Mouse (Mus musculus): ENCODE data around the gene Slc44a1.

Slc44a1 gene

DNA sequence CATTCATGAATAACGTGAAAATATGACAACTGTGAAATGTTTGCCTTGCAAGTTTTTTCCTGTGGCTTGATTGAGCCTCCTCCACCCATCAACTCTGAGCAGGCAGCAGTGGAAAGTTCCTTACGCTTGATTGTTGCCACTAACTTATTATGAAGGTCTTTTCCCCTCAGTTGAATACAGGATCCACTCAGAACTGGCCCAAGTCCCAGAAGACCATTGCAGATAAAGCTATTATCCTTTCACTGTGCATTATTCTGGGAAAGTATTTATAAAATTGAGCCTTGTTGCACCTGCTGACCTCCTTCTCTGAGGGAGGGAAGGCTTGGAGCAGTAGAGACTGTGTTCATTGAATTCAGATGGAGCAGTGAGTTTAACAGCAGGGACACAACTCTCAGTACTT is 86.2 kb downstream of the Slc44a1 start:
- no peak for DNase-seq (ENCODE audit: extremely low read depth, low read depth, low spot score)

DNA sequence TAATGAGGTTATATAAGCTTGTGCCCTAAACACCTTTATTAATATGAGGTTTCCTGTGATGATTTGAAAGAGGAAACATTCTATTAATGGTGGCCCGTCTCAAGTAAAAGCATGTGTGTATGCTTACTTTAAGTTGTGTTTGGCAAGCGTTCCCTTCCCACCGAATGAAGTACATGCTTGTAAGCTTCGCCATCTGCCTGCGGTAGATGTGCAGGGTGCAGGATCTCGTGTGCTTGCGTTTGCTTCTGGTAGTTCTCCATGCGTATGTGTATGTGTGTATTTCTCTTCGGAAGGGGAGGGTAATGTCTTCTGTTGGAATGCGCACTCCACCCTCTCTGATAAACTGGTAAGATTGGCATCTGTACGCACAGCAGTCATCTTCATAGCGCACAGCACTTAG is 95.6 kb downstream of the Slc44a1 start:
- no peak for DNase-seq (ENCODE audit: extremely low read depth, low read depth, low spot score)

DNA sequence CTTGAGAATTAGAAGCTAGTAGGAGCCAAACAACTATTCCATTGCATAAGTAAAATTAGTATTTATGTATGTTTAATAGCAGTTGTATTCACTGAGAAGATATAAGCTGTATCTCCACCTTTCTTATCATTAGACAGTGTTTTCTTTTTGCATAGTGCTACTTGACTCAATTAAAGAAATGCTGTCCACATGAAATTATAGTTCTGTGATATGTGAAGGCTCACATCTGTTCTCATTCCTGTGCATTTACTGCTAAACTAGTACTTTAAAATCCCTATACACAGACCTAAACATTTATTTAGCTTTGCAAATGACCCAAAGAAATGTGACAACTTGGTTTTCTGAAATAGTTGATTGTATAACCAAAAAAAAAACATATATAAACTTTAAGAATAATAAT is 96.9 kb downstream of the Slc44a1 start:
- no peak for DNase-seq (ENCODE audit: extremely low read depth, low read depth, low spot score)

DNA sequence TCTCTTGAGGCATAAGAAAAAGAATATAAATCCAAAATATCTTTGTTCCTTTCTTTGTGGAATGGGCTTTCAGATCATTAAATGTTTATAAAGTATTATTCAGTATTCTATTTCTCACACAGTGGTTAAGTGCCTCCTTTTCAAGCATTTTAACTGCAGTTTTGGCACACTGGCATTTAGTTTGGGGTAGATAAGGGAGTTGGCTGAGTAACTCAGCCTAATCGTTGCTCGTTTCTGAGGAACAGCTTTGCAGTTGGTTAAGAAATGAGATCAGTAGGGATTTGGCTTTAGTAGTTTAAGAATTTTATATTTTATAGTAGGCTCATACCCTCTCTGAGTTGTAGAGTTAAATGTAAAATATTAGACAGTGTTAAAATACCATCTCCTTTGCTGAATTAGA is 97.3 kb downstream of the Slc44a1 start:
- no peak for DNase-seq (ENCODE audit: extremely low read depth, low read depth, low spot score)

DNA sequence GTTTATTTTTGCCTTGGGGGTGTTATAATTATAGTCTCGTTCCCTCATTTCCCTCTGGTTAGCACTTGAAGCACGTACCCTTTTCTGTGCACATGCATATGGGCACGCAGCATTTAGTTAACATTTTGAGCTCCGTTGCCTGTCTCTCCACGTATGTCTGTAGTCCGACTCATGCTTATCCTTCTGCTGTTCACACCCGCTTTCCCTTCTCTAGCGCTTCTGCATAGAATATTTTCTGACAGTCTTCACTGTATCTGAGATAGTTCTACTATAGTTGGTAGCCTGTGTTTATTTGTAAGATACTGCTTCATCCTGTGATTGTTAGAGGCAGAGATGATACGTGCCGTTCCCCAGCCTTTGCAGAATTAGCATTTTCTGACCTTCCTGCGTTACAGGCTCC is 98.4 kb downstream of the Slc44a1 start:
- no peak for DNase-seq (ENCODE audit: extremely low read depth, low read depth, low spot score)

DNA sequence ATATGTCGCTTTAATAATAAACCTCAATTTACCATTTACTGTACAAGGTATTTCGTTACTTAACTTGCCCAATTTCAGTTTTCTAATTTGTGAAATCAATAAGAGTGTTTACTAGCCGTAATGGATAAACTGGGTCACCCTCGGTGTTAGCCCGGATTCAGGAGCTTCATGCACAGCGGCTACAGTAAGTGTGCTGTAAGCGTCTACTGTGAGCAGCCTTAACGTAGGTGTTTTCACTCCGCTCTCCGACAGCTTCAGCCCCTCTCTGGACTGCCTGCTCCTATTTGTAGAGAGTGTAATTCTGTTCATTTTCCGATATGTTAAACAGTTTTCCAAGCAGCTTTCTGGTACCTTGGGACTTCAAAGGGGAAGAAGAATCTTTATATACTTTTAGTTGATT is 99.7 kb downstream of the Slc44a1 start:
- no peak for DNase-seq (ENCODE audit: extremely low read depth, low read depth, low spot score)

DNA sequence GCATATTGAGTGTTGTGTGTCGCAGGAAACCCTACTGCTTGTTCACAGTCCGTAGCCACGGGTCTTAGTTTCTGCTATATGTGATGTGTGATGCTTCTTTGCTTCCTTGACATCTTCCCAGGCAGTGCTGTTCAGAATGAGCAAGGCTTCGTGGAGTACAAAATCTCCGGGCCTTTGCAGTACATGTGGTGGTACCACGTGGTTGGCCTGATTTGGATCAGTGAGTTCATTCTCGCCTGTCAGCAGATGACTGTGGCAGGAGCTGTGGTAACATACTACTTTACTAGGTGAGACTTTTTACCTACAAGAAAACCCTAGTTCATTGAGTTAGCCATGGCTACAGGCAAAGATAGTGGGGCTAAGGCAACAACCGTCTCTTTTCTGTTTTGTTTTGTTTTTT is 103.2 kb downstream of the Slc44a1 start:
- DNase-seq (ENCODE audit: extremely low read depth, low read depth, low spot score): no peak

DNA sequence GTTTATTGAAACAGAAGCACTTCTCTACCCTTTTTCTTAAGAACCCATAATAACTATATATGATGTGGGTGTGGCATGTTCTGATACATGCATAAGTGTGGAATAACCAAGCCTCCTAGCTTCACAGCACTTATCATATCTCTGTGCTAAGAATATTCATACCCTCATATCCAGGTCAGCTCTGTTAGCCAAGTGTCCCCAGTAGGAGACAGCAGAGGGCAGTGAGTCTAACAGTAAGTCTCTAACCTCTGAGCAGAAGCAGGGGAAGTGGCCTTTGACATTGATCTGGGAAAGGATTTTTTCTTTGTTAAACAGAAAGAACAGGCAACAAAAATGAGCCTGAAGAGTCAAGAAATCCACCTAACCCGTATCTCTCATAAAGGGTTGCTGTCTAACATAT is 104.7 kb downstream of the Slc44a1 start:
- no peak for DNase-seq (ENCODE audit: extremely low read depth, low read depth, low spot score)

DNA sequence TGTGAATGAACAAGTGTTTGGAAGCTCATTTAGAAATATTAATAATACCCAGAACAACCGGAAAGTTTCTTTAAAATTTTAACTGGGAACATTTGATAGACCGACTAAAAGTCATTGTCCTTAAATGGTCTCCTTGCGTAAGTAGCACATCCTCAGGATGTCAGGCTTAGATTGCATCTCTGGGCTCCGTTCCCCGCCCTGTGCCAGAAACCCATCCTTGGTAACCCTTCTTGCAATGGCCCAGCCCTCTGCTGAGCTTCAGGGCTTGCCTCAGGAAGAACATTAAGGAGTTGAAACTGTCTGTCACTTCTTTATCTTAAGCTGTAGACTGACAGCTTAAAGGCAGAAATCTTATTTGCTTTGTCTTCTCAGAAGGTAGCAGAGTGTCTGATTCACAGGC is 107.2 kb downstream of the Slc44a1 start:
- DNase-seq (ENCODE audit: extremely low read depth, low read depth, low spot score): no peak

DNA sequence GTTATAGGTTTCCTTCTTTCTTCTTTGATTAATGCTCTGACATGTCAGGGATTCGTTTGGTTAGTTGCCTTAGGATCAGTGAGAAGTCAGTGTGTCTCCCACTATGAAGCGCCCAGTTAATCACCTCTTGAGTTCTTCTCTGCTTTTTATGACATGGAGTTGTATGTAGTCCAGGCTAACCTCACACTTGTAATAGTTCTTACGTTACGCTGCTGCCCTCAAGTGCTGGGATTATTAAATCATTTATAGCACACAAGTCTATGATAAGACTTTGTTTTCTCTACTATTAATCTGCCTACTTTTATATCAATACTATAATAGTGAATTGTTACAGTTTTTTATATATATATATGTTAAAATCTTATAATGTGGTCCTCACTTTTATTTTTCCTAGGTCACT is 109.2 kb downstream of the Slc44a1 start:
- no peak for DNase-seq (ENCODE audit: extremely low read depth, low read depth, low spot score)

DNA sequence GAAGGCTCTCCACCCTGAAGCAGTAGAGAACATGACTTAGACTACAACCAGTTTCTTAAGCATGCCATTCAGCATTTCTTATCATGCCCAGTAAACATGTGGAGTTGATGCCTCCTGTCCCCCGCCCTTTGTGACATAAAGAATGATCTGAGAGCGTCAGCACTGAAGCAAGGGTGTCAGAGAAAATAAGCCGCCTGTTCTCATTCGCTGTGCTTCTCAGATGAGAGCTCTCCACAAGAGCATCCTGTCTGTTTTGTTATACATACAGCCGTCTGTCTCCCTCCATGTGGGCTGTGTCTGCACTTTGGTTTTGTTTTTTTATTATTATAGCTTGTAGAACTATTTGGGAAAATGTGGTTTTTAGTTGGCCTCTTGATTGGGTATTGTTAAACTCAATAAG is 124.4 kb downstream of the Slc44a1 start:
- DNase-seq (ENCODE audit: extremely low read depth, low read depth, low spot score): no peak

DNA sequence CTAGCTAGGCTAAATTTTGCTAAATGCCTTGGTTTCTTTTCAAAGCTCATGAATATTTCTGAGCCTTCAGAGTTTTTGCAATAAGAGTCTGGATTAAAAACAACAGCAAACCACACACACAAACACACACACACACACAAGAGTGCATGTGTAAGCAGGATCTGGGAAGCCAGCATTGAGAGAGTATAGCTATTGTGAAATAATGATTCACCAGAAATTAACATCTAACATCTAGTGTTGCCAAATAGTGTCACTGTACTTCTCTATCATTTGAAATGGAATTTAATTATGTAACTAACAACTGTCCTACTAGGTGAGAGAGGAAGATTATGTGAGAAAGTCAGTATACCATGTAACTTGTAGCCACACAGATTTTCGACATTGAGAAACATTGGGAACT is 126.9 kb downstream of the Slc44a1 start:
- no peak for DNase-seq (ENCODE audit: extremely low read depth, low read depth, low spot score)

DNA sequence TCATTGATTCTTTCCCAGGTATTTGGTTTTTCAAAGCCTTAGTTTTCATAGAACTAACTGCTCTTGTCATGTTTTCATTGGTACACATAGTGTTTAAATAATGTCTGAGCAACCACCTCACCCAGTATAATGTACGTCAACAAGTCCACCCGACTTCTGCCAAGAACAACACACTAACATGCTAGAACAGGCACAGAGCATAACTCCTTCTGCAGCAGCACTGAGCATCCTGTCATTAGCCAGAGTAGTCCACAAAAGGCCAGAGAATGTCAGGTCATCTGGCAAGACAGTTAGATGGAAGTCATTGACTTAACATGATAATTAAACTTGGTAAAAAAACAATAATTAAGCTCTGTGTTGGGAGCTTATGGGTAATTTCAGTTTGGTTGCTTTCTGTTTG is 135.3 kb downstream of the Slc44a1 start:
- DNase-seq (ENCODE audit: extremely low read depth, low read depth, low spot score): peak; percentile 26

DNA sequence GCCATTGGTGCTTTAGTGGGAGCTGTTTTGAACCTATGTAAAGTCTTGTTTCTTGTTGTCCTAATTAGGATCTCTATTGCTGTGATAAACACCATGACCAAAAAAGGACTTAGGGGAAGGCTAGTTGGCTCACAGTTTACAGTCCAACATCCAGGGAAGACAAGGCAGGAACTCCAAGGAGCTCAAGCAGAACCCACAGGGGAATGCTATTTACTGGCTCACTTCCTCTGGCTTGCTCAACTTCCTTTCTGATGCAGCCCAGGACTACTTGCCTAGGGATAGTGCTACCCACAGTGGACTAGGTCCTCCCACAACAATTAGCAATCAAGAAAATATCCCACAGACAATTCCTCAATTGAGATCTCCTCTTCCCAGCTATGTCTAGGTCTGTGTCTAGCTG is 147.5 kb downstream of the Slc44a1 start:
- DNase-seq (ENCODE audit: extremely low read depth, low read depth, low spot score): no peak

DNA sequence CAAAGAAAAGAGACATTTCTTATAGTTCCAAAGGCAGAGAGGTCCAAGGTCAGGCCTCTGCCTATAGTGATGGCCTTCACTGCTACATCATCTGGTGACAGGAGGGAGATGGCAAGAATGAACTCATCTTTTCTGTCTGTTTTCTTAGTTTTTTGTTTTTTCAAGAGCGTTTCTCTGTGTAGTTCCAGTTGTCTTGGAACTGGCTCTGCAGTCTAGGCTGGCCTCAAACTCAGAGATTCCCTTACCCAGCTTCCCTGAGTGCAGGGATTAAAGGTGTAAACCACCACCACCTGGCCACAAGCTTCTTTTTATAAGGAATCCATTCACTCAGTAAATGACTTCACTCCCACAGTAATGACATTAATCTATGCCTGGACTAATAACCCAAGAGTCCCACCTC is 148.7 kb downstream of the Slc44a1 start:
- no peak for DNase-seq (ENCODE audit: extremely low read depth, low read depth, low spot score)

DNA sequence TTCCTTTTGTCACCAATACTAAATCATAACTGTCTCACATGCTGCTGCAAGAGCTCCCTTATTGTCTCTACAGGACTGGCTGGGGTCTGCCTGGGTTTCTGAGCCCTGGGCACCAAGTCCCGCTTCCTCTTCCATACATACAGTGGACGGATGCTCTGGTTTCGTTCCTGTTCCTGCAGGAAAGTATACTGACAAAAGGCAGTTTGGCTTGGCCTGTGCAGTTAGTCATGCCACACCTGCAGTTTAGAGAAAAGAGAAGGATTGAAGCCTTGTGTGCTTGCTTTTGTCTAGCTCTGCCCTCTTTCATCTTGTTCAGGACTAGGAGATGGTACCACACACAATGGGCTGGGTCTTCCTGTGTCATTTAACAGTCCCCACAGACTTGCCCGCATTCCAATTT is 149.3 kb downstream of the Slc44a1 start:
- DNase-seq (ENCODE audit: extremely low read depth, low read depth, low spot score): no peak

DNA sequence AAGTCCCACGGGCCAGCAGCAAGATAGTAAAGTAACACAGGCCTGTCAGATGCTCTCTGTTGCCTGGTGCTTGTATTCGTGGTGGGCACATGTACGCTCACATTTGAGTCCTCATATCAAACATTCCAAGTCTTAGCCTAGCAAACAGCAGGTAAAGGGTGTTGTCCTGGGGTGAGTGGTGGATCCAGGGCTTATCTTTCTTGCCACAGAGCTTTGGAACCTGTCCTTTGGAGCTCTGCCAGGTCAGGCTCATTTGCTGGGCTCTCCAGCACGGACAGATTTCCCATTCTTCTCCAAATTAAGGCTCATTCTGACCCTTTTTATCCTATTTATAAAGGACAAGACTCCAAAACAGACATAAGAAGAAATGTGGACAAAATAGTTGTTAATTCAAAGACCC is 149.9 kb downstream of the Slc44a1 start:
- no peak for DNase-seq (ENCODE audit: extremely low read depth, low read depth, low spot score)

DNA sequence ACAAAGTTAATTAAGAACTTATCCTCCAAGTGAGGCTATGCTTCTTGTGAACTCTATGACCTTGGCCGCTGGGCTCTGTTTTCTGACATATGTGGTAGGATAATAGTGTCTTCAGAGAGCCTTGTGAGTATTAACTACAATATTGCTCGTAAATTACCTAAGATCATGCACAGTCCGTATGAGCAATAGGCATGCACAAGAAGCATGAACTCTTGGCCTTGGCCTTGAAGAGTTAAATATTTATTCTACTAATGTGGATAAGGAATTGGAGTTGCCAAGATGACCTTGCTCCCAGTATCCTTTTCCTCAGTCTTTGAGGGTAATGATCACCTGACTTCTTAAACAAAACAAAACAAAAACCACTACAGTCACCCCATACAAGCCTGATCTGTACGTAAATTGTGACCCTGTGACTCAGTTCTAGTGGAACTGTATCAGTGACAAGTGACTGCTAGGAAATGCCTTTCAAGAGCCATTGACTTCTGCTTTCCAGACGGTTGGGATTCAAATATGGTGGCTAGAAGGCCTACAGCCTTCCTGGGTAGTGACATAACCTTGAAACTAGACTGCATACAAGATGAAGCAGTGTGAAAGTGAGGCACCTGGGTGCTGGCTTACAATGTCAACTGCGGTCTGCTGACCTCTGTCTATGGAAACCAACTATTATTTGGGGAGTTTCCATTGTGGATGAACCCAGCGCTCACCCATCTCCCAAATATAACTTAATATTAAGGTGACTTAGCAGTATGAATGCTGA is 150.7 kb downstream of the Slc44a1 start:
- DNase-seq (ENCODE audit: extremely low read depth, low read depth, low spot score): no peak

DNA sequence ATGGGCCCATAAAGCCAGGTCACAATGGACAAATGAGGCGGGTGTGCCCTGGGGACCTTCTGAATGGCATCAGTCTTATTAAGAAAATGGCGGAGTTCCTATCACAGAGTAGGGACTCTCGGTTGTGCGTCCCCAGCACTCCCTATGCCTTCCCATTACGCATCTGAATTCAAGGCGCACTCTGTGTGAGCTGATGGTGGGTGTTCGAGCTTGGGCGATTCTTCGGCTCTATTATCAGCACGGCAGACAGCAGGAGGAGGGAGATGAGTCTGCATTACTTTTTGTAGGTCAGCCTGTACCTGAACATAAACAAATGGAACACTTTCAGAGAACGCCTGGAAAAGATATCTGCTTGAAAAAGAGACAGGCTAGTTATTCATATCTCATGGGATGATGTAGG is 151.3 kb downstream of the Slc44a1 start:
- no peak for DNase-seq (ENCODE audit: extremely low read depth, low read depth, low spot score)

DNA sequence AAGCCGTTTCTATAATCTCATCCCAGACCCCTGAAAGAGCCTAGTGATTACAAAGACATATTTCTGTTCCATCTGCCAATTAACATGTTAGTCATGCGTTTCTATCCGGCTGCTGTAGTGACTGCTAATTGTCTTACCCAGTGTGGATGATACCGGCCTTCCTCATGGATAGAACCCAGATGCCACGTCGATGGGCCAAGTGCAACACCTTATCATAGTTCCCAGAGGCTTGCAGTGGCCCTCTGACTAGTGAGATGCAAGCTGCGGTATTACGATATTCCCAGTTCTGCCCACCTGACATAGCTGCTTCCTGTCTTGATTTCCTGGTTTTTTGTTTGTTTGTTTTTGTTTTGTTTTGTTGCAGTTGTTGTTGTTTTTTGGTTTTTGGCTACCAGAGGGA is 151.7 kb downstream of the Slc44a1 start:
- no peak for DNase-seq (ENCODE audit: extremely low read depth, low read depth, low spot score)

DNA sequence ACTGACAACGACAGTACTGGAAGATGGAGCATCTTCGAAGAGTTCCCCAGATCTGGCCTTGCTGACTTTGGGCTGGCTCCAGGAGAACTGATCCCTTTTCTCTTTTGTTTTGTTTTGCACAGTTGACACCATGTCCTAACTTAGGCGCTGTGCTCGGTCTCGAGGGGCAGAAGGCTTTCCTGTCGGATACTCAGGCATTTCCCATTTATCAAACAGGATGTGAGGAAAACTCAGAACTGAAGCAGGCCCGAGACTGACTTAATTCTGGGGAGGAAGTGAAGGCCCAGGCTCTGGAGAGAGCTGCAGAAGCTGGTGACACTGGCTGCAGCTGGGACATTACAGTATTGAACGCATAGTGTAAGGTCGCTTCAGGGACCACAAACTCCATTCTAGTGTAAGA is 152.2 kb downstream of the Slc44a1 start:
- DNase-seq (ENCODE audit: extremely low read depth, low read depth, low spot score): no peak

DNA sequence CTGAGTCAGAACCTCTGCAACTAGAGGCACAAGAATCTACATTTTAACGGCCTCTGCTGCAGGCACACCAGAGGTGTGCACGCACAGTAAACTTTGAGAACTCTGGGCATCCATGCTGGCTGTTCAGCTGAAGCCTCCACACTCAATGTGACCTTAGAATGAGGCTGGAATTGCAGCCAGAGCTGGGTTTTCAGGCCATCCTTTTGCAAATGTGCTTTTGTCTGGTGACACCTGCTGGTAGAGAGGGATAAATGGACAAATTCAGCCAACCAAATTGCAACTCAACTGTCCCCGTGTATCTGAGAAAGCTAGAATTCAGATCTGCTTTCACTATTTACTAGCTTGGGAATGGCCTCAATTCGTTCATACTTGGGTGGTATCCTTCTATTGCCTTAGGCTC is 154.0 kb downstream of the Slc44a1 start:
- DNase-seq (ENCODE audit: extremely low read depth, low read depth, low spot score): peak; percentile 5

DNA sequence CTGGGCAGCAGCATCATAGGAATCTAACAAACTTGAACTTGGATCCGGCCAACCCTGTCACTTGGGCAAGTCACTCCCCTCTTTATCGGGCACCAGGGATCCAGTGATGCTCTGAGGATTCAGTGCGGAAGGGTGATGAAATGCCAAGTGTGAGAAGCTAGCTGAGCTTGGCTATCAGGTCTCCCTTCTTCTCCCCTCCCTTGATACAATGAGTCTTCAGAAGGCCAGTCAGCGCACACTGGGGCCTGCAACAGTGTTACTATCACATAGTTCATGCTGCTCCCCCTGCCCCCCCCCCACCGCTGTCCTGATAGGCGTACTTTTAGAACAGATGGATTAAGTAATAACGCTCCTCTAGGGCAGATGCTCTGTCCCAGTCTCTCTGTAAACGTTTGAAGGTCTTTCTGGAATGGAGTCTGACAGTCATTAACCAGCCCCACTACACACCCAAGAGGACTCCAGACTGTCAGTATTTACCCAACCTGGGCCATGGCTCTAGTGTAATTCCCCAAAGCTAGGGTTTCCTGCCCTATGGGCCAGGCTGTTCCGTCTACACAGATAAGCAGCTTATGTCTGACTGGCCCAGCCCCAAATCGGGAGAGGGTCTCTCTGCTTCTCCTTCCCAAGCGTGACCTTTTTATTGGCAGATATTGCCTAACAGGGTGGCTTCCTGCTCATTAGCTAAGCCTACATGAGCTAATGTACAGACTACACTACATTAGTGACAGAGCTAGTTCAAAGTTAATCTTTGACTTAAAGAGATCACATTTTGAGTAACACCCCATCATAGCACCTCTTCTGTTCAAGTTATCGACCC is 155.2 kb downstream of the Slc44a1 start:
- DNase-seq (ENCODE audit: extremely low read depth, low read depth, low spot score): no peak

Measured in fat pad, adult 2 months (tissue).